Mouse (Mus musculus) left cerebral cortex, adult 8-10 months (tissue): ENCODE measurements around the gene Nell1. TPM values are rescaled to one million over a fixed set of nuclear protein-coding genes. Genes with fewer than 3 reads are reported as not detected.

Experiments used
- DNase-seq, 2 experiments: peaks; one replicate each; pipeline ENCODE4 v3.0.0; 2022; ENCODE audit warnings: low spot score in 2 of 2
- total RNA-seq, 4 experiments: library from RNA; stranded (reverse); gene quantifications; 2 replicates each; pipeline ENCODE4 v1.2.4; 2022

Nell1 gene
- total RNA-seq, 4 experiments from 2014 or later: 60.2 to 67.6 (median 63.0) TPM

DNA sequence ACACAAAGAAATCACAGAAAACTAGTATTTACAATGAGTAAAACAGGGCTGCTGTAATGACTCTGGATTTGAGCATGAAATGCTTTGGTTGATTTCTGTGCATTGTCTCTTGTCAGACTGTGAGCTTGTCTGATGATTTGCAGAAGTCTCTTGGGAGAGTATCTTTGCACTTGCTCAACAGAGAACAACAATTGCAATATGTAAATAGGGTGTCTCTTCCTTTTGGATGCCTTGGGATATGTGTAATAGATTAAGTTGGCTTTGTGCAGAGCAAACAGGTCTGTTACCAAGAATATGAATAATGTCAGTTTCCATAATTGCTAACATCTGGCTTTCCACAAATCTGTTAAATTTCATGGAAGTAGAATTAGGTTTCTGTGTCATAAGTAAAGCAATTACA, 868.0 kb downstream of the Nell1 start:
- DNase-seq: no peak

DNA sequence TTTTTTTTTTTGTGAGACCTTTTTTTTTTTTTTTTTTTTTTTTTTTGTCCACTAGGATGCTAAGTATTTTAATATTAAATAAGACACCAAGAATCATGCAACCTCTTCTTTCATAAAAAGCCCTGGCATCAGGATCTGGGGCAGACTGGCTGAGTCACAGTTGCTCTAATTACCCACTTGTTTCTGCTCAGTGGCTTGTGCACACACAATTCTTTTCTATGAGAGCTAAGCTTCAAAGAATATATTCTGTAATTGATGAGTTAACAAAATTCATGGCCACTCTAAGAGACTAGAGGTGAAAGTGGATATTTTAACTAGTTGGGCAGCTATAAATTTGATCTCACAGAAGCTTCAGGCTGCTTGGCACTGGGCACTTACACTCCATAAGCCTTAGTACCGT, 873.3 kb downstream of the Nell1 start:
- DNase-seq: no peak

DNA sequence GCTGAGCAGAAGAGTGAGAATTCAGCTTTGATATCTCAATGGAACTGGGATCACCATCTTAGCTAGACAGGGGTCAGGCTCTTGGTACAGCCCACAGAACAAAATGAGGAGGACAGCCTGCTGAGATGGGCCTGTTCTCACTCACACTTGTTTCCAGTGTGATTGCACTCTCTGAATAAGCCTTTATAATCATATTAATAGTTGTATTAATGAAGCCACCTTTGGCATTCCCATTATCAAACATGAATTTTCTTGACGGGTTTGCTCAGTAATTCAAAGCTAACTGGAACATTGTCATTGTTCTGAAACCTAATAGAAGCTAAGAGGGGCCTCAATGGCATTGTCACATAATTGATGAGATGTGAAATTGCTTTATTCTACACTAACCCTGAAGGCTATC, 875.6 kb downstream of the Nell1 start:
- no peak for DNase-seq

DNA sequence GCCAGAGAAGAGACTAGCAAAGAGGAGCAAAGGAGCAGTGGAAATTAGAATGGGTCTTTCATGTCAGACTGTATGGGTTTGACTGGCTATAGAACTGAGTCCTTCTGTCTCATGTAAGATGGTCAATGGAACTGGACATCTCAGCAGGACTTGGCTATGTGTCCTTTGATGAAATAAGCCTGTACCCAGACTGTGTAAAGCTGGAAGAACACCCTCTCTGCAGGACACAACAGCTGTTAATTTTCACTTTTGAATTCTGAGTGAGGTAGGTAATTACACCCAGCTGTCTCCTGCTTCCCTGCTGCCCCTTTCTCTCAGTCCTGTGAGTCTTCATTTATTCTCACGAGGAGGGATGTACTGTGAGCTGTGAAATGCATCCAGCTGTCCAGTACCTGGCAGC, 895.5 kb downstream of the Nell1 start:
- no peak for DNase-seq

DNA sequence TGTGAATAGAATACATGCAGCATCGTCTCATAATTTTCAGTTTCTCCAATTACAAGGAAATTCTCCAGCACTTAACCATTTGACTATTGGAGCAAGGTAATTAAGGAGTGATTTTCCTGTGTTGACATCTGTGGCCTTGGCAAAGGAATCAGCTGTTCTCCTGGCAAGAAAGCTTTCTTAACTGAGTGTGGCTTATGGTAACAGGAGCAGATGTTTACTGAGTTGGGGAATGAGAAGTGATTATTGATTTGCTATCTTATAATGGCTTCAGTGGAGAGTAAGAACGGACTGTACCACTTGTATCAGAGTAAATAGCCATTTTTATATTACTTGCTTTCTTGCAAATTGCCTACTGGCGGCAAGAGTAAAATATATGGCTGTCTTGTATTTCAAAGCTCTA, 913.0 kb downstream of the Nell1 start:
- no peak for DNase-seq

DNA sequence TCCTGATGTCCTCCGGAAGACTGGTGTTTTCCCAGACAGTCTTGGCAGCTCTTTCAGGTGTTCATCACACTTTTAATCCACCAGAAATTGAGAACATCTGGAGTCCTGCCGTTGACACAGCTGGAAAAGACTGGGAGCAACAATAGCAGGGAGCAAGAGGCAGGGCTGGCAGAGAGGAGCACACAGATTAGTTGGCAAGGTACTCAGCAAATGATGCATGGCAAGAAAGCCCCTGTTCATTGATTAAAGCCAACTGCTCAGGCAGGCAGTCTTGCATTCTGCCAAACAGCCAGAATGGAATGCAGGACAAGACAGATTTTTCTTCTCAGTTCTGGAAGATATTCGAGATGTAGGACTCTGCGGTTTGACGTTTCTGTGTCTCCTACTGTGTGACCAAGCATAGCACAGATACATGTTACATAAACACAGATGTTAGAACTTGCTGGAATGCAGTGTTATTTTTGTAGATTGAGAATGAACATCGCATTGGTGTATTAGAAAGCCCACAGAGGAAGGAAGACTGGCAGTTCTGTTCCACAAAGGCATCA, 925.0 kb downstream of the Nell1 start:
- no peak for DNase-seq

Other genes starting within 250 kb of the Nell1 start
- 10 to 100 TPM; 15.7 to 19.3 (median 16.5) TPM for gene Htatip2, start 215.7 kb upstream of the Nell1 start, total RNA-seq
- 10 to 100 TPM; 27.8 to 37.7 (median 30.8) TPM for gene Prmt3, start 196.5 kb upstream of the Nell1 start, total RNA-seq
- gene Slc6a5, start 64.7 kb upstream of the Nell1 start, total RNA-seq: under 1 TPM in 3 of 4 experiments, not detected in 1; 0.09 to 0.15 (median 0.14) TPM